Mouse (Mus musculus) heart, postnatal 0 days (tissue): ENCODE results near the gene Vrk3.

Source experiments
- CTCF ChIP-seq: IDR thresholded peaks from 2 replicates; pipeline ENCODE4 v1.5.1; 2016; ENCODE audit warnings: antibody characterized with exemption, control low read depth, low read depth
- EP300 ChIP-seq: IDR thresholded peaks from 2 replicates; pipeline ENCODE4 v1.6.1; 2016; ENCODE audit warnings: antibody characterized with exemption, low read depth

DNA sequence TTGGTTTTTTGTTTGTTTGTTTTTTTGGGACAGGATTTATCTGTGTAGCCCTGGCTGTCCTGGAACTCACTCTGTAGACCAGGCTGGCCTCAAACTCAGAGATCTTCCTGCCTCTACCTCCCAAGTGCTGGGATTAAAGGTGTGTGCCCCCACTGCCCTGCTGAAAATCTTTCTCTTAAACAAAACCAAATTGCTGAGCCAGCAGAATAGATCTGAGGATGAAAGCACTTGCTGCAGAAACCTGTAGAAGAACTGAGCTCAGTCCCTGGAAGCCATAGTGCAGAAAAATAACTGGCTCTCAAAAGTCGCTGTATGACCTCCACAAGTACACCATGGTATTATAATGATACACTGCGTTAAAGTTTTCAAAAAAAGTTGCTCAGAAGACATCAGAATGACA is 9.0 kb downstream of the Vrk3 start:
- TF ChIP-seq CTCF (no peak), EP300 (no peak)
